Mouse (Mus musculus) hindbrain, embryonic 14.5 days (tissue): Measurements from ENCODE around the gene Hoxd12. TPM values are rescaled to one million over a fixed set of nuclear protein-coding genes. Genes with fewer than 3 reads are reported as not detected.
A peak's percentile ranks its signal among the peaks of the same experiment; 100 is the strongest.

Experiments used
- ATAC-seq: fragments of 200-750 bp; cut with Nextera tagmentation; 2 replicates; pipeline ENCODE4 v1.8.0; 2017; ENCODE audit warnings: moderate number of reproducible peaks, mild to moderate bottlenecking, moderate TSS enrichment, moderate library complexity; ENCODE audit not compliant: low FRiP score
- DNase-seq: peaks from one replicate; pipeline ENCODE4 v3.0.0-alpha.2; 2015; ENCODE audit warnings: low spot score
- H3K27ac ChIP-seq: fragments of 300-500 bp; sonication (generic); 2 replicates; pipeline ENCODE4 v1.5.1; 2014; ENCODE audit warnings: mild to moderate bottlenecking, moderate library complexity
- H3K27me3 ChIP-seq: fragments of 300-500 bp; sonication (generic); 2 replicates; pipeline ENCODE4 v1.6.1; 2014; ENCODE audit warnings: mild to moderate bottlenecking, low read length, mixed read lengths; ENCODE audit not compliant: control insufficient read depth, insufficient read depth
- H3K36me3 ChIP-seq: fragments of 300-500 bp; sonication (generic); replicated peaks from 2 replicates; pipeline ENCODE4 v1.6.1; 2014; ENCODE audit not compliant: control insufficient read depth, insufficient read depth
- H3K4me1 ChIP-seq: fragments of 300-500 bp; sonication (generic); replicated peaks from 2 replicates; pipeline ENCODE4 v1.6.1; 2014; ENCODE audit warnings: antibody characterized with exemption, low read length, mixed read lengths; ENCODE audit not compliant: control insufficient read depth, insufficient read depth
- H3K4me2 ChIP-seq: fragments of 300-500 bp; sonication (generic); replicated peaks from 2 replicates; pipeline ENCODE4 v1.6.1; 2014; ENCODE audit warnings: mild to moderate bottlenecking, moderate library complexity
- H3K4me3 ChIP-seq: fragments of 300-500 bp; sonication (generic); replicated peaks from 2 replicates; pipeline ENCODE4 v1.5.1; 2014; ENCODE audit warnings: mild to moderate bottlenecking, low read length
- H3K9ac ChIP-seq: fragments of 300-500 bp; sonication (generic); 2 replicates; pipeline ENCODE4 v1.6.1; 2014
- H3K9me3 ChIP-seq: fragments of 300-500 bp; sonication (generic); 2 replicates; pipeline ENCODE4 v1.6.1; 2016; ENCODE audit warnings: low read length; ENCODE audit not compliant: control insufficient read depth
- WGBS: fragments of 180-500 bp; shearing (Covaris S2); extraction: QIAGEN DNeasy Blood & Tissue Kit; methylation state at CpG from one replicate; pipeline ENCODE4 v1.1.7; 2014; 5-methylcytosine and 5-hydroxymethylcytosine counted together
- polyA plus RNA-seq: library from polyadenylated mRNA; unstranded; fragments of >200 nt; fragmentation: Nextera tagmentation; extraction: Ambion mirVana; gene quantifications from 2 replicates; pipeline ENCODE4 v1.2.1, GENCODE M21; 2014

Hoxd12 gene
- polyA plus RNA-seq, 1 experiment from 2014 or later: not detected

- DNase-seq (no peak), ATAC-seq (no peak)
- H3K9ac ChIP-seq: no peak overlapping the region
- no peak overlapping the region for H3K4me2 ChIP-seq
- H3K9me3 ChIP-seq: no peaks in the 10 kb centered on the region
- H3K4me3 ChIP-seq: no peak overlapping the region
- no peaks in the 10 kb centered on the region for H3K36me3 ChIP-seq
- 2% methylated on average over 26 of the region's 26 CpGs for WGBS
- peaks cover 85% of the 10 kb centered on the region for H3K27me3 ChIP-seq
- H3K27ac ChIP-seq: no peak overlapping the region
- no peaks in the 10 kb centered on the region for H3K4me1 ChIP-seq
These were observed 29.0 kb downstream of the Hoxd12 start for GRCm38 (mm10) chr2:74703720-74704392.

GRCm38 (mm10) chr2:74704393-74704998, 29.7 kb downstream of the Hoxd12 start, which contains the start of gene Hoxd8:
Gene Hoxd8, plus strand, starts transcription at chr2:74704615.
- no peak within 1 kb of the TSS for H3K27ac ChIP-seq
- H3K4me1 ChIP-seq: no peaks in the 10 kb centered on the region
- peak within 1 kb of the TSS; percentile 29 for H3K4me3 ChIP-seq
- peak within 1 kb of the TSS; percentile 8; the same call in 1 of the 2 replicates for H3K9ac ChIP-seq
- under 1% methylated on average over 39 of the region's 52 CpGs for WGBS
- H3K4me2 ChIP-seq: peak within 1 kb of the TSS; percentile 46
- DNase-seq (no peak), ATAC-seq (no peak)
- peaks cover 92% of the 10 kb centered on the region for H3K27me3 ChIP-seq
- no peaks in the 10 kb centered on the region for H3K9me3 ChIP-seq
- no peaks in the 10 kb centered on the region for H3K36me3 ChIP-seq

GRCm38 (mm10) chr2:74704999-74705466, 30.2 kb downstream of the Hoxd12 start:
- WGBS: under 1% methylated on average over 35 of the region's 66 CpGs
- Histone ChIP-seq H3K9ac (peak overlapping the region; percentile 8; the same call in 1 of the 2 replicates), H3K9me3 (no peaks in the 10 kb centered on the region), H3K4me2 (peak overlapping the region; percentile 46), H3K36me3 (no peaks in the 10 kb centered on the region), H3K4me1 (no peaks in the 10 kb centered on the region), H3K27me3 (peaks cover 92% of the 10 kb centered on the region), H3K27ac (no peak overlapping the region), H3K4me3 (peak overlapping the region; percentile 29)
- ATAC-seq (no peak), DNase-seq (no peak)

GRCm38 (mm10) chr2:74705467-74706089, 30.8 kb downstream of the Hoxd12 start:
- Histone ChIP-seq H3K9ac (no peak overlapping the region), H3K4me2 (peak overlapping the region; percentile 46), H3K4me3 (peak overlapping the region; percentile 29), H3K27ac (no peak overlapping the region), H3K27me3 (peaks cover 92% of the 10 kb centered on the region), H3K36me3 (no peaks in the 10 kb centered on the region), H3K9me3 (no peaks in the 10 kb centered on the region), H3K4me1 (no peaks in the 10 kb centered on the region)
- no peak for DNase-seq
- 0% methylated on average over 56 of the region's 85 CpGs for WGBS
- ATAC-seq: no peak

- WGBS: 1% methylated on average over 13 of the region's 13 CpGs
- no peak for DNase-seq
- H3K4me3 ChIP-seq: no peak overlapping the region
These were observed 31.7 kb downstream of the Hoxd12 start for GRCm38 (mm10) chr2:74706393-74706960.

GRCm38 (mm10) chr2:74707599-74707998, 32.8 kb downstream of the Hoxd12 start:
- no peak for ATAC-seq
- 7% methylated on average over 7 of the region's 7 CpGs for WGBS
- Histone ChIP-seq H3K4me3 (no peak overlapping the region), H3K9ac (no peak overlapping the region), H3K9me3 (no peaks in the 10 kb centered on the region), H3K27me3 (peaks cover 89% of the 10 kb centered on the region), H3K4me2 (no peak overlapping the region), H3K4me1 (no peaks in the 10 kb centered on the region; the same call in 1 of the 2 replicates), H3K27ac (no peak overlapping the region), H3K36me3 (no peaks in the 10 kb centered on the region)
- no peak for DNase-seq

More at GRCm38 (mm10) chr2:74706393-74706960, 31.7 kb downstream of the Hoxd12 start:
- no peak overlapping the region for H3K27ac ChIP-seq
- no peak overlapping the region for H3K4me2 ChIP-seq
- peaks cover 89% of the 10 kb centered on the region for H3K27me3 ChIP-seq
- H3K9ac ChIP-seq: no peak overlapping the region
- H3K4me1 ChIP-seq: no peaks in the 10 kb centered on the region
- no peaks in the 10 kb centered on the region for H3K36me3 ChIP-seq
- H3K9me3 ChIP-seq: no peaks in the 10 kb centered on the region
- ATAC-seq: no peak

GRCm38 (mm10) chr2:74708676-74709075, 33.9 kb downstream of the Hoxd12 start:
- Histone ChIP-seq H3K27ac (no peak overlapping the region), H3K27me3 (peaks cover 89% of the 10 kb centered on the region), H3K9ac (no peak overlapping the region), H3K4me3 (no peak overlapping the region), H3K4me1 (no peaks in the 10 kb centered on the region; the same call in 1 of the 2 replicates), H3K4me2 (no peak overlapping the region), H3K36me3 (no peaks in the 10 kb centered on the region), H3K9me3 (no peaks in the 10 kb centered on the region)
- WGBS: 6% methylated on average over 4 of the region's 4 CpGs
- ATAC-seq (no peak), DNase-seq (no peak)

GRCm38 (mm10) chr2:74709465-74710419, 34.9 kb downstream of the Hoxd12 start:
- H3K27me3 ChIP-seq: peaks cover 90% of the 10 kb centered on the region
- H3K9me3 ChIP-seq: no peaks in the 10 kb centered on the region
- no peak for ATAC-seq
- no peak overlapping the region for H3K4me3 ChIP-seq
- no peak overlapping the region for H3K9ac ChIP-seq
- H3K27ac ChIP-seq: no peak overlapping the region
- 4% methylated on average over 5 of the region's 5 CpGs for WGBS
- no peaks in the 10 kb centered on the region for H3K36me3 ChIP-seq
- no peaks in the 10 kb centered on the region; the same call in 1 of the 2 replicates for H3K4me1 ChIP-seq
- no peak overlapping the region for H3K4me2 ChIP-seq
- no peak for DNase-seq
